Mouse (Mus musculus) liver, embryonic 14.5 days (tissue): ENCODE results near the gene Mblac1.

Experiments
- CTCF ChIP-seq: IDR thresholded peaks from 2 replicates; pipeline ENCODE4 v1.5.1; 2016; ENCODE audit warnings: antibody characterized with exemption, low read depth, control low read depth
- EP300 ChIP-seq: IDR thresholded peaks from 2 replicates; pipeline ENCODE4 v1.6.1; 2016; ENCODE audit warnings: antibody characterized with exemption, low read depth

GRCm38 (mm10) chr5:138241511-138241910 is 47.4 kb downstream of the Mblac1 start:
- no peak for TF ChIP-seq CTCF
- TF ChIP-seq EP300 = no peak
